Mouse (Mus musculus) hindbrain, embryonic 11.5 days (tissue): ENCODE measurements around the gene St7. TPM values are rescaled to one million over a fixed set of nuclear protein-coding genes. Genes with fewer than 3 reads are reported as not detected.

ENCODE experiments used
- ATAC-seq: fragments of 200-750 bp; cut with Nextera tagmentation; 2 replicates; pipeline ENCODE4 v1.8.0; 2017; ENCODE audit warnings: mild to moderate bottlenecking, moderate TSS enrichment, moderate library complexity; ENCODE audit not compliant: low FRiP score
- DNase-seq: peaks from one replicate; pipeline ENCODE4 v3.0.0-alpha.2; 2015; ENCODE audit warnings: low spot score
- H3K27ac ChIP-seq: fragments of 300-500 bp; sonication (generic); 2 replicates; pipeline ENCODE4 v1.5.1; 2014; ENCODE audit warnings: mild to moderate bottlenecking, low read depth, low read length
- H3K27me3 ChIP-seq: fragments of 300-500 bp; sonication (generic); 2 replicates; pipeline ENCODE4 v1.6.1; 2014; ENCODE audit warnings: mild to moderate bottlenecking, low read length, moderate library complexity, mixed read lengths; ENCODE audit not compliant: control insufficient read depth, insufficient read depth
- H3K36me3 ChIP-seq: fragments of 300-500 bp; sonication (generic); 2 replicates; pipeline ENCODE4 v1.6.1; 2014; ENCODE audit warnings: mild to moderate bottlenecking, low read length, moderate library complexity, mixed read lengths; ENCODE audit not compliant: control insufficient read depth, insufficient read depth
- H3K4me1 ChIP-seq: fragments of 300-500 bp; sonication (generic); replicated peaks from 2 replicates; pipeline ENCODE4 v1.6.1; 2014; ENCODE audit warnings: low read length, mixed read lengths; ENCODE audit not compliant: control insufficient read depth, insufficient read depth
- H3K4me2 ChIP-seq: fragments of 300-500 bp; sonication (generic); replicated peaks from 2 replicates; pipeline ENCODE4 v1.6.1; 2014; ENCODE audit warnings: mild to moderate bottlenecking, low read depth, low read length
- H3K4me3 ChIP-seq: fragments of 300-500 bp; sonication (generic); 2 replicates; pipeline ENCODE4 v1.5.1; 2014; ENCODE audit warnings: low read depth, low read length
- H3K9ac ChIP-seq: fragments of 300-500 bp; sonication (generic); 2 replicates; pipeline ENCODE4 v1.6.1; 2014; ENCODE audit warnings: low read depth, low read length
- H3K9me3 ChIP-seq: fragments of 300-500 bp; sonication (generic); 2 replicates; pipeline ENCODE4 v1.6.1; 2016; ENCODE audit warnings: low read length; ENCODE audit not compliant: control insufficient read depth
- WGBS: fragments of 180-500 bp; shearing (Covaris S2); extraction: QIAGEN DNeasy Blood & Tissue Kit; methylation state at CpG from one replicate; pipeline ENCODE4 v1.1.7; 2014; 5-methylcytosine and 5-hydroxymethylcytosine counted together
- polyA plus RNA-seq: library from polyadenylated mRNA; unstranded; fragments of >200 nt; fragmentation: Nextera tagmentation; extraction: Ambion mirVana; gene quantifications from 2 replicates; pipeline ENCODE4 v1.2.1, GENCODE M21; 2014

Gene St7
- polyA plus RNA-seq, 1 experiment from 2014 or later = 52.1 TPM

DNA sequence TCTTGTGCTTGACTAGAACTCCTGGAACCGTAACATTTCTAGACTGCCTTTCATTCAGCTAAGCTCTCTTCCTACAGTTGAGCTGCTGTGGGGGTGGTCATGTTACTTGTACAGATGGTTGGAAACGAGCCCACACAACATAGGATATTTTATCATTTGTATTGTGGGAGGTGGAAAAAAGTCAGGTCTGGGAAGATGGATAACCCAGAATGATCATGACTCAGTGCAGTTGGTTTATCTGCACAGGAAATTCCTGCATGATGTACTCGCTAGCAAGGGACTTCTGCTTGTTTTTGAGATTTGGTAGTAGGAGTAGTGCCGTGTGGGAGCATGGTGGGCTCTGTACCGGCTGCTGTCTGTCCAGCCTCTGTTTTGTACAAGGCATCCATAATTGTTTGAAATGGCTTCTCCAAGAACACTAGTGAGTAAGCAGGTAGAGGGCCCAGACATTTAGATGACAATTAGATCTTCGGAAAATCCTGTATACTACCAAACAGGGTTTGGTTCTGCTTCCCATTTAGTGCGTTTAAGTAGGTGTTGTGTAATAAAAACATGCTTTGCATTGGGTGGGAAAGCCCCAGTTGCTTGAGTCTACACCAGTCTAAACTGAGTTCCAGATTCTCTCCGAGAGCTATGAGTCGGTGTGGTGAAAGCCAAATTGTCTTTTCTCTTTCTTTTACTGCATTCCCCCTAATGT, 71.4 kb downstream of the St7 start:
- 85% methylated on average over 9 of the region's 9 CpGs for WGBS

GRCm38 (mm10) chr6:17764660-17764998, 71.9 kb downstream of the St7 start:
- no peaks in the 10 kb centered on the region for H3K36me3 ChIP-seq
- H3K9me3 ChIP-seq = no peaks in the 10 kb centered on the region
- no peak overlapping the region for H3K27ac ChIP-seq
- no peak overlapping the region for H3K4me3 ChIP-seq
- no peaks in the 10 kb centered on the region for H3K27me3 ChIP-seq
- WGBS = 80% methylated on average over 2 of the region's 2 CpGs
- 0 out of 2 replicates have a peak, but pooled peaks cover 3% of the 10 kb centered on the region for H3K4me1 ChIP-seq
- DNase-seq = no peak
- ATAC-seq = no peak; the same call in 1 of the 2 replicates
- H3K9ac ChIP-seq = no peak overlapping the region
- no peak overlapping the region for H3K4me2 ChIP-seq

More for the DNA sequence above, 71.4 kb downstream of the St7 start:
- H3K36me3 ChIP-seq = no peaks in the 10 kb centered on the region
- no peak overlapping the region for H3K4me2 ChIP-seq
- no peak overlapping the region for H3K27ac ChIP-seq
- ATAC-seq (no peak), DNase-seq (no peak)
- no peaks in the 10 kb centered on the region for H3K27me3 ChIP-seq
- 0 out of 2 replicates have a peak, but pooled peaks cover 3% of the 10 kb centered on the region for H3K4me1 ChIP-seq
- H3K9me3 ChIP-seq = no peaks in the 10 kb centered on the region
- no peak overlapping the region for H3K4me3 ChIP-seq
- H3K9ac ChIP-seq = no peak overlapping the region

DNA sequence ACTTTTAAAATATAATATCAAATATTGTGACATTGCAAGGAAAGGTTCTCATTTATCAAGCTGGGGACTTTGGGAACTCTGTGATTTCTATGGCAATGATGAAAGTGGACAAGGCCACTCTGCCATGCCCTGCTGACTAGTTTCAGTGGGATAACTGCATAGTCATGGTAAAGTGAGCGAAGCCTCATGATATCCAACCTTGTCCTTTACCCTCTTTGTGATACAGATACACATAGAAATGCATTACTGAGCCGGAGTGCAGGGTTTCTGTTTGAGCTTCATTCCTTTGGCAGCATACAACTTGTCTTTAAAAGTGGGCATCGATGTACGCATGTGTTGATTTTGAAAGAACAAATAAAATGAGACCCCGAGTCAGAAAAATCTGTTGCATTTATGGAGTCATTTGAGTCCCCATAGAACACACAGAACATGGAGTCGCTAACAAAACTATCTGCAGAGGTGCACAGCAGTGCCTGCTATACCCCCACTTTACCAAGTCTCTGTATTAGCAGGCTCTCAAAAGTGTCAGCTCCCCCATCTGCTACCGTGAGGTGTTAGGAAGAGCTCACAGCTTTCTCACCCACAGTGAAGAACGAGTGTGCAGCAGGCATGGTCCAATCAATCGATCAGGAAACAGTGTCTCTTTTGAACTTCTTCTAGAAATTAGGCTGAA, 77.4 kb downstream of the St7 start:
- Histone ChIP-seq H3K9ac (no peak overlapping the region), H3K27me3 (no peaks in the 10 kb centered on the region), H3K9me3 (no peaks in the 10 kb centered on the region), H3K27ac (no peak overlapping the region), H3K4me1 (no peaks in the 10 kb centered on the region; the same call in 1 of the 2 replicates), H3K36me3 (no peaks in the 10 kb centered on the region), H3K4me2 (no peak overlapping the region), H3K4me3 (no peak overlapping the region)
- 87% methylated on average over 9 of the region's 9 CpGs for WGBS
- DNase-seq = no peak
- ATAC-seq = no peak

DNA sequence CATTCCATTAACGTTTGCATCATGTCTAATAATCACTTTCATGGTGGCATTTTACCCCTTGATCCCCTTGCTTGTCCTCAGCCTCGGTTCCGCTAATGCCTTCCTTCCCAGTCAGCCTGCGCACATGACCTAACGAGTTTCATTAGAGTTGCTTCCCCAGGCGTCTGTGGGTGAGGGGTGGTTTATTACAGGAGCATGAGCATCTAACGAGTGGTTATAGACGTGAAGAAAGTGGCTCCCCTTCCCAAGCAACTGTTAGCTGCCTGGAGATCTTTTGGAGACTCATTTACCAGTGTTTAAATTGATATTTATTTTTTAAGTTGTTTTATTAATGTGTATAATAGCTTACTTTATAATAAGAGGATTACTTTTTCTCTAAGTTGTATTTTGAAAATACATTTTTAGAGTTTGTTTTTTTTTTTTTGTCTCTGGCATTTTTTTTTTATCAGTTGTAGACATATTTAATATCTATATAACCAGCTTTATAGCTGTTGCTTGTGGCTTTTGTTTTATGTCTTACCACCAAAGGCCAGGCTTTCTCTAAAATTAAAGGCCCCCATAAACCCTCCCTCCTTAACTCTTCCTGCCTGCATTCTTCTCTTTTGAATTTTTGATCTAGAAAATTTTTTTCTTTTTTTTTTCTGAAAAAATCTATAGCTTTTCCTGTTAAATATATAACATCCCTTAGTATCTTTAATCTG, 78.1 kb downstream of the St7 start:
- H3K27me3 ChIP-seq = no peaks in the 10 kb centered on the region
- H3K4me3 ChIP-seq = no peak overlapping the region
- ATAC-seq (no peak), DNase-seq (no peak)
- no peaks in the 10 kb centered on the region; the same call in 1 of the 2 replicates for H3K4me1 ChIP-seq
- no peak overlapping the region for H3K4me2 ChIP-seq
- 54% methylated on average over 8 of the region's 8 CpGs for WGBS
- H3K27ac ChIP-seq = no peak overlapping the region
- H3K9me3 ChIP-seq = no peaks in the 10 kb centered on the region
- no peaks in the 10 kb centered on the region for H3K36me3 ChIP-seq
- H3K9ac ChIP-seq = no peak overlapping the region

DNA sequence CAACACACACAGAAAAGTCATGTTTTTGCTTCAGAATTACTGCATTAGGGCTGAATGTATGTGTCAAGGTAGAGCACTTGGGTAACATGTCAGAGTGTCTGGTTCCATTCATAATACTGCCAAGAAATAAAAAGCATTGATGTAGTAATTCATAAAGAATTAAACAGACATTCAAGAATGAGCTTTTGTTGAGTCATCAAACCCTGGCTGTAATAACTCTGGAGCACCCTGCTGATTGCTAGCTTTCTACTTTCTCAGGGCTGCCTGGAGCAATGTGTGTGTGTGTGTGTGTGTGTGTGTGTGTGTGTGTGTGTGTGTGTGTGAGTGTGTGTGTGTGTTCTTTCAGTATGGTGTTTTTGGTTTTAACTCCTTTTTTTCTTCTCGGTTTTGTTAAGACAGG, 78.7 kb downstream of the St7 start:
- H3K27ac ChIP-seq = no peak overlapping the region
- H3K36me3 ChIP-seq = no peaks in the 10 kb centered on the region
- no peak overlapping the region for H3K9ac ChIP-seq
- H3K4me2 ChIP-seq = no peak overlapping the region
- H3K9me3 ChIP-seq = no peaks in the 10 kb centered on the region
- no peaks in the 10 kb centered on the region; the same call in 1 of the 2 replicates for H3K4me1 ChIP-seq
- no peak overlapping the region for H3K4me3 ChIP-seq
- ATAC-seq (no peak), DNase-seq (no peak)
- no peaks in the 10 kb centered on the region for H3K27me3 ChIP-seq
- WGBS = 82% methylated on average over 1 of the region's 1 CpGs

DNA sequence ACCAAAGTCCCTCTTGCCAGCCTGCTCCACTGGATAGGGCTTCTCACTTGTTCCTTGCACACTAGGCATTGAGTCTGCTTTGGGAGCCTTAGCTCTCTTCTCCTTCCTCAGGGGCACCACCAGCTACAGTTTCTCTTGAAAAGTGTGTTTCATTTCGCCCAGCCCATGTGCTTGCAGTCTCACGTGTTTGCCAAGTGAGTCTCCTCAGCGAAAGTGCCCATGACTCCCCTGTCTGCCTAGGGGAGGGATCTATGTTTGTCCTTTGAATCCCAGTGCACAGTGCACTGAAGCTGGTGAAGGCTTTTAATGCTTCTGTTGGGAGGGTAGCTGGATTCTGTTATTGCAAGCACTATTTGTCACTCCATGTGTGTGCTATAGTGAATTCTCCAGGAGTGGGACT, 79.8 kb downstream of the St7 start:
- Histone ChIP-seq H3K4me1 (no peaks in the 10 kb centered on the region; the same call in 1 of the 2 replicates), H3K9ac (no peak overlapping the region), H3K36me3 (no peaks in the 10 kb centered on the region), H3K9me3 (no peaks in the 10 kb centered on the region), H3K4me3 (no peak overlapping the region), H3K27ac (no peak overlapping the region), H3K27me3 (no peaks in the 10 kb centered on the region), H3K4me2 (no peak overlapping the region)
- WGBS = 89% methylated on average over 3 of the region's 3 CpGs
- ATAC-seq (no peak), DNase-seq (no peak)

DNA sequence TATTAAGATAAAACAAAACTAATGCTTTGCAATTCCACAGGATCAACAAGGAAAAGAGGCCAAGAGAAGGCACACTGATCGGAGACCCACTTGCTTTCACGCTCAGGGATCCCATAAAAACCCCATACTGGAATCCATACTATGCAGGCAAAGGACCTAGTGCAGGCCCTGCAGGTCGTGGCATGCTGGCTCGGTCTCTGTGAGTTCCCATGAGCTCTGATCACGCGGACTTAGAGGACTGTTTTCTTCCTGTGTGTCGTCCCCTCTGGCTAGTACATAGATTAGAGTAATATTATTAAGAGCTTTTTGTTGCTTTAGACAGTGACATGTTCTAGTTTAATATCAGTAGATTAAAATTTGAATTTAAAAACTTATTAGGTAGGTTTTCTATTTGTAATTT, 83.3 kb downstream of the St7 start:
- Histone ChIP-seq H3K4me2 (no peak overlapping the region), H3K4me3 (no peak overlapping the region), H3K27me3 (no peaks in the 10 kb centered on the region), H3K9ac (no peak overlapping the region), H3K9me3 (no peaks in the 10 kb centered on the region), H3K36me3 (no peaks in the 10 kb centered on the region), H3K4me1 (no peaks in the 10 kb centered on the region; the same call in 1 of the 2 replicates), H3K27ac (no peak overlapping the region)
- ATAC-seq (no peak), DNase-seq (no peak)
- WGBS = 79% methylated on average over 7 of the region's 7 CpGs

DNA sequence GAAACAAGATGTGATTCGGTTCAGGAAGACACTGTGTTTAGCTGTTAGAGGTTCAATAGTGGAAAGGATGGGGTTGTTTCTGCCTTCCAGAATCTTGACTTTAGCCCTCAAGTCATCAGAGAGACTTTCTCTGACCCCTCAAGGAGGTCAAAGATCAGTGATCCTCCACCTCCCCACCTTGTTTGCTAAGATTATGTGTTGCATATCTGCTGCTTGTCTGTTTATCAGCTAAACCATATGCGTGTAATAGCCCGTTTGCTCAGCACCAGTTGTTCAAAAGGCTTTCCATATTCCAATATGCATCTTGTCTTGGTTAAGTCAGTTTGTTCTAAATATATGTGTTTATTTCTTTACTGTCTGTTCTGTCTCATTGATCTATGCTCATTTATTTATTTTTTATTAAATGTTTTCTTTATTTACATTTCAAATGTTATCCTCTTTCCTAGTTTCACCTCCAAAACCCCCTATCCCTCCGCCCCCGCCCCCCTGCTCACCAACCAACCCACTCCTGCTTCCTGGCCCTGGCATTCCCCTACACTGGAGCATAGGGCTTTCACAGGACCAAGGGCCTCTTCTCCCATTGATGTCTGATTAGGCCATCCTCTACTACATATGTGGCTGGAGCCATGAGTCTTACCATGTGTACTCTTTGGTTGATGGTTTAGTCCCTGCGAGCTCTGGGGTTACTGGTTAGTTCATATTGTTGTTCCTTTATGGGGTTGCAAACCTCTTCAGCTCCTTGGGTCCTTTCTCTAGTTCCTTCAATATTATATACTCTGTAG, 84.5 kb downstream of the St7 start:
- Histone ChIP-seq H3K9me3 (no peaks in the 10 kb centered on the region), H3K4me2 (no peak overlapping the region), H3K4me3 (no peak overlapping the region), H3K9ac (no peak overlapping the region), H3K36me3 (no peaks in the 10 kb centered on the region), H3K27ac (no peak overlapping the region), H3K4me1 (no peaks in the 10 kb centered on the region; the same call in 1 of the 2 replicates), H3K27me3 (no peaks in the 10 kb centered on the region)
- DNase-seq = no peak
- WGBS = 89% methylated on average over 6 of the region's 6 CpGs
- no peak for ATAC-seq
